Mouse (Mus musculus) skeletal muscle tissue, adult 2 months (tissue): ENCODE measurements around the gene Dus1l.
"Not testable (repeated sequence)": the region's sequence is repeated elsewhere in the genome, so short reads cannot be mapped to it uniquely, and the experiment has no call there.

ENCODE experiments used
- DNase-seq: peaks from one replicate; pipeline ENCODE4 v3.0.0-alpha.2; 2012; ENCODE audit warnings: low read depth, low spot score

Gene Dus1l

DNA sequence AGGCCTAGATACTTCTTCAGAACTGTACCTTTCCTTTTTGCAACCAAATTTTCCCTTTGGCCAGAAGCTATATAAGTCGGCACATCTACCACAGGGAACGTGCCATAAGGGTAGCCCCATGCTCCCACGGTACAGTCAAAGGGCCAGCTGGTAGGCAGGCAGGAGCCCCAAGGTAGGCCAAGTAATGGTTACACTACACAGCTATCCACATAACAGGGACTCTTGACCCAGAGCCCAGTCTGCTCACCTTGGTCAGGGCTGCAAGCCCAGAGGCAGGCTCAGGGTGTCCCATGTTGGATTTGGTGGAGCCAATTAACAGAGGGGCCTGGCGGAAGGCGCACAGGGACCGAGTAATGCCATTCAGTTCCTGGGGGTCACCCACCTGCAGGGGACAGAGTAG lies 23.4 kb upstream of the Dus1l start:
- no peak for DNase-seq

DNA sequence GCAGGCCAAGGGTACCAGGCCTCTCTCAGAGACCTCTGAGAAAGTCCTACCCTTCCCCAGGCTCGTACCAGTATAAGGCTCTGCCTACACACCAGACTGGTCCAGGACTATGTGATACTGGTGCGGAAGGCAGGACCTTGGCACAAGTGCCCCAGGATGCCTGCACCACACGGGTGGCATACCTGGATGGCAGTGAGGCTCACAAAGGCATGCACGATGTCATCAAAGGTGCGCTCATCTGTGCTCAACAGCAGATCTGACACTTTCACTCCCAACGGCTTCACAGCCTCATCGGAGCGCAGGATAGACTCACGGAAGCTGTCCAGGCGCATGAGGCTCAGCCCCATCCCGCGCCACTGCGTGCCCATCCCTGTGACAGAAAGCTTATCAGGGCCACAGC lies 22.0 kb upstream of the Dus1l start:
- no peak for DNase-seq

DNA sequence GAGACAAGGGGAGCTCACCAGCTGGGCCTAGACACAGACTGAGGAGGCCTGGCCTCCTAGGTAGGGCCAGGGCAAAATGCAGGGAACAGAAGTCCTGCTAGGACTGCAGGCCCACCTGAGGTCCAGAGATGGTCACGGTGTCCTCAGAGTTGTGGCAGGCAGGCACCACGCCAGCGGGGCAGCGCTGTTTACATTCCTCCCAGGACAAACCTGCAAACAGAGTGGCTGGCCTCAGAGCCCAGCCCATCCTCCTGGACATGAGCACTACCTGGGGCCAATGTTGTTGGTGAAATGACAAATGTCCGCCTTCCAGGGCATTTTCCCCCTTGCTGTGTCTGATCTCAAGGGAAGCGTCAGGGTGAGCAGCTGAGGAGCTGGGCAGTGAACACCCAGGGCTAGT lies 21.2 kb upstream of the Dus1l start:
- DNase-seq = no peak

DNA sequence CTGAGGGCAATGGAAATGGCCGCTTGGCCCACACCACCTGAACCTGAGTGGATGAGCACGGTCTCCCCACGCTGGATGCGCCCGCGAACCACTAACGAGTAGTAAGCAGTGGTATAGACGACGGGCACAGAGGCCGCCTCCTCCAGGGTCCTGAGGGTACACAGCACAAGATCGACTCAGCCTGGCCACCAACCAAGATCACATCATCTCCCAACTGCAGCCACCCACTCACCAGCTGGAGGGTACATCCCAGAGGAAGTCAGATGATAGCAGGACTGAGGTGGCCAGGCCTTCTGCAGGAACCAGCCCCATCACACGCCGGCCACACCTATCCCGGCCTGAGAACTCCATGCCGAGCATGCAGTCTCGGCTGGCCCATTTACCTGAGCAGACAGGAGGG lies 15.9 kb upstream of the Dus1l start:
- DNase-seq = no peak

DNA sequence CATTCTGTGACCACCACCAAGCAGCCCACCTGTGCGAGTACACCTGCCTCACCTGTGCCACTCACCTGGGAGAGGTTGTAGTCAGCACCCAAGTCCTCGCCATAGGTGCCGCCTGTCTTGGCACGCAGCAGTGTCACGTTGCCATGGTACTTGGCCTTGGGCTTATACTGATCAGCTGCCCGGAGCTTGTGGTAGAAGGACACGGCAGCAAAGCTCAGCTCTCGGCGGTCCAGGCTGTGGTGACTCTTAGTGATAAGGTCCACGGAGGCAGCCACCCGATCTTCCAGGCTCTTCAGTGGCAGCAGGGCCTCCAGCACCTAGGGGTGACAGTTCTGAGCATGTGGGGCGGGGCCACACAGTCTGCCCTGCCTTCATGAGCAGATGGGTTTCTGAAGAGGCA lies 11.8 kb upstream of the Dus1l start:
- no peak for DNase-seq

DNA sequence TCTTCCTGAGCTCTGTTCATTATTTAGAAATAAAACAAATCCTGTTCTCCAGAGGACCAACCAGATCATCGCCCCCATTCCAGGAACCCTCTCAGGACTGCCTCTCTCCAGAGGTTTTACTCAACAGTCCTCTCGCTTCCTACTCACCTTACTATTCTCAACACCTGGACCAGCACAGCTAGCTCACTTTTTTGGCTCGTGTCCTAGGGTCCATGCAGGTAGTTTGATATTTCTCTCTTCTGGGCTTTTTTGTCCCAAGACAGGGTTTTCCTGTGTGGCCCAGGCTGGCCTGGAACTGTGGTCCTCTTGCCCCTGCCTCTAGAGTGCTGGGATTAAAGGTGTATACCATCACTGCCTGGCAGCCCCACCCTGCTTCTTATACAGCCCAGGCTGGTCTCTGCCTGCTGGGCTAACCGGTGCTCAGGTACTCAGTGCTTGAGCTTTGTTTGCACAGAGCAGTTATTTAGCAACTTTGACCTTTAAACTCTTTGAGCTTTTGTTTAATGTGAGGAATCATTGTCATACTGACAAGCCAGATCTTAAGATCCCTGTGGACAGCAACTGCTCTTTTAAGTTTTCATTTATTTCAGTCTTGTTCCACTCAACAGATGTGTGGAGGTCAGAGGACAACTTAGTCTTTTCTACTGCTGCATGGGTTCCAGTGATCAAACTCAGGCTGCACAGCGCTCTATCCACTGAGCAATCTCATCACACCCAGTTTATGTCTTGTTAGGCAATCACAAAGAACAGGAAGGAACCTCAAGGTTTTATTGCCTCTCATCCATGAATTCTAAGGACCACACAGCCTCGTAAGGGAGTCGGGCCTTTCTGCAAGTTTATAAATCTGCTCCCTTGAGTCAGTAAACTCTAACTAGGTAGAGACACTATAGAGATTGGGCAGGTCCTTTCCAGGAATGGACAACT lies 9.4 kb upstream of the Dus1l start:
- DNase-seq = no peak

DNA sequence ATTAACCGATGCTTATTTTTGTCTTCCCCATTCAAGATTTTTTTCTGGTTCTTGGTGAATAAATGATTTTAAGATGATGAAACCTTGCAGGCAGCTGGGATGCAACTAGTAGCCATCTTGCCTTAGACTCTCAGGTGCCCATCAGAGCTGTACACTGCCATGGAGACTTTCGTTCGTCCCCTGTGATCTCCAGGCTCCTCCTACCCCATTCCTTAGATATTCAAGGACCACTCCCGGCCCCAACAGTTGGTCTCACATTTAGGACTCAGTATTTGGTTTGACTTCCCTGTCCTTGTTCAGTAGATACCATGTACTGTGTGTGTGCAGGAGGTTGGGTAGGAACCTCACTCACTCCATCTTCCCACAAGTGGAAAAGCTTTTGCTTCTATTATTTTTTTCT lies 8.6 kb upstream of the Dus1l start:
- DNase-seq = no peak

DNA sequence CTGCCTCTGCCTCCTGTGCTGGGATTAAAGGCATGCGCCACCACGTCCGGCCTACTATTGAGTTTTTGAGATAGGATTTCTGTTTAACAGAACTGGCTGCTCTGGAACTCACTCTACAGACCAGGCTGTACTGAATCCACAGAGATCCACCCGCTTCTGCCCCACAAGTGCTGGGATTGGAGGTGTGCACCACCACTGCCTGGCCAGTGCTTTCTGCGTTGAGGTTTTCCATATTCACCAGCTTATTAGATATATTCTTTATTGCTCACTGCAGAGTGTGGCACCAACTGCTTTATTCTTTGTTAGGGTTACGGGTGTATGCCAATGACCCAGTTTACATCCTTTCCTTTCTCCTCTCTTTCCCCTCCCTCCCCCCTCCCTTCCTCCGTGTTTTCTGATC lies 8.1 kb upstream of the Dus1l start:
- DNase-seq = no peak

DNA sequence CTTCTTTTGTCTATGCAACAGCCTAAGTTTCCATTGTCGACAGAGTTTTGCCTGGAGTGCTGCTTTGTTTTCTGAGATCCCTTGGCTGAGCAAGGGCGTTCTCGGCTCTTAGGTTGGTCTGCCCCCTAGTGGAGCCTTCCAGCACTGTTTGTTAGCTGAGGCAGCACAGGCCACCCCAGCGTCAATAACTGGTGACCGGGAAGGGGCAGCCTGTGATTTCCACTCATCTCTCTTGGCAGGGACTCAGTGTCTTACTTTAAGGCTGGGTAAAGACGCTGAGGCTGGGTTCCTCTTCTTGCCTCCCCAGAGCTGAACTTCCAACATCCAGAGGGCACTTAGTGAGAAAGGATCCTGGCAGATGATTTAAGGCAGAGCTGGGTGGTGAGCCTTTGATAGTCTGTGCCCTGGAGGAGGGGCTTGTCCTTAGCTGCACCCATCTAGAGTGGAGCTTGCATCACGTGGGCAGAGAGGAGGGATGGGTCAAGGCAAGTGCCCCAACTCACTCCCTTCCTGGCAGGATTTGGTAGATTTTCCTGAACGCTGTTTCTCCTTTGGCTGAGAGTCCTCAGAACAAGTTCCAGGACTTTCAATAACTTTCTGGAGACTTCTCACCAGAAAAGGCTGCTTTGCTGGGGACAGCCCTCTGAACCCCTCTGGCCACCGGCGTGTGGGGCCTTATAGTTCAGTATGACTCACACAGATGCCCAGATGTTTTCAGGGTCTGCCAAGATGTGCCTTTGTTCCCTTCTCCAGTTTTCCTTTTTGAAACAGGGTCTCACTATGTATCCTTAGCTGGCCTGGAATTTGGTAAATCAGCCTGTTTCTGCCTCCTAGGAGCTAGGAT lies 4.1 kb upstream of the Dus1l start:
- DNase-seq = peak; percentile 86

DNA sequence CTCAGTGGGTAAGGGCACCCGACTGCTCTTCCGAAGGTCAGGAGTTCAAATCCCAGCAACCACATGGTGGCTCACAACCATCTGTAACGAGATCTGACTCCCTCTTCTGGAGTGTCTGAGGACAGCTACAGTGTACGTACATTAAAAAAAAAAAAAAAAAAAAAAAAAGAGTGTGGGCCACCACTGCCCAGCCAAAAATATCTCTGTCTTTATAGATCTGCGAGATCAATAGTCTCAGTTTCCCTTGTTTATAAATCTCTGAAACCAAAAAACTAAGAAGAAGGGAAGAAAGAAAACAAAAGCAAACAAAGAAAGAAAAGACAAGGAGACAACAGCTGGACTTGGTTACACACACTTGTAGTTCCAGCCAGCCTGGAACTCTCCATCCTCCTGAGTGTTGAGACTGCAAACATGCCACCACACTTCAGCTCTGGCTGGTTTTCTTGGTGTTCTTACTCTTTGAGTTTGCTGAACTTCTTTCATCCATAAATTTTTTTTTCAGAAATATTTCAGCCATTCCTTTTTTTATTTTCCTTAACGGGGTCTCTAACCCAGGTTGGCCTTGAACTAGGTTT lies 3.2 kb upstream of the Dus1l start:
- DNase-seq = no peak

DNA sequence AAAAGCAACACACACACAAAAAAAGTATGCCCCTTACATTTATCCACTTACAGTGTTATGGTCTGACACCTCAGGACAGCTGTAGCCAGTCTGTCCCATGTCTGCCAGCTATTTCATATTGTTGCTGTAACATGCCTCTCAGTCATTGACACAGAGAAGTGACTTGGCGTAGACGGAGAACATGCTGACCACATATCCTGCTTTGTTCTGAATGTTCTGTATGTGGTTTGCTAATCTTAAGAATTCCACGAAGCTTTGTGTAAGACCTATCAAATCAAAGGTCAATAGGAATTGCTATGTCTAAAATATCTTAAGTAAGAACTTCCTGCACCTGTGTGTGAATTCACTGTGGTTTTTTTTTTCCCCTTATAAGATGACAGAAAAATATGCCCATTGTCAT lies 2.0 kb upstream of the Dus1l start:
- no peak for DNase-seq

DNA sequence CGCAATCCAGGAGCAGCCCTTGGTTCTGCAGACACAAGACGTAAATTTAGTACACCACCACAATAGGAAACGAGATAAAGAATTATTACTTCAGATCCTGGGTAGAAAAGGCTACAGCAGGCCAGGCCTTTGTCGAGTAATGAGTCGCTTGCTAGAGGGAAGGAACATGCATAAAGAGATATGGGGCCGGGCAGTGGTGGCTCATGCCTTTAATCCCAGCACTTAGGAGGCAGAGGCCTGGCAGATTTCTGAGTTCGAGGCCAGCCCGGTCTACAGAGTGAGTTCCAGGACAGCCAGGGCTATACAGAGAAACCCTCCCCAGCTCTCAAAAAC lies 377 bp upstream of the Dus1l start:
- DNase-seq = no peak

DNA sequence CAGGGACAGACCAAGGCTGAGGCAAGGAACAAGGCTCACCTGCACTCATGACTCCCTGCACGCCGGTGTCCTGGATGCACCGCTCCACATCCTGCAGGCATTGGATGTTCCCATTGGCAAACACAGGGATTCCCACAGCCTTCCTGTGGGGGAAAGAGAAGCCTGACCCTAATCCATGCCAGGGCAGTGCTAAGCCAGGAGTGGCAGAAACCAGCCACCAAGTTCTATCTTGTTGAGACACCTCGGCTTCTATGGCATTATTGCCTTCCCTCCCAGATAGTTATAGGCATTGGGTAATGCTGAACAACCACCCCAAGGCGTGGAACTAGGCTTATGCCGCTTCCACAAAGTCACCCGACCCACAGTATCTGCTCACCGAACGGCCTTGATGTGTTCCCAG lies 3.6 kb downstream of the Dus1l start:
- DNase-seq = no peak

DNA sequence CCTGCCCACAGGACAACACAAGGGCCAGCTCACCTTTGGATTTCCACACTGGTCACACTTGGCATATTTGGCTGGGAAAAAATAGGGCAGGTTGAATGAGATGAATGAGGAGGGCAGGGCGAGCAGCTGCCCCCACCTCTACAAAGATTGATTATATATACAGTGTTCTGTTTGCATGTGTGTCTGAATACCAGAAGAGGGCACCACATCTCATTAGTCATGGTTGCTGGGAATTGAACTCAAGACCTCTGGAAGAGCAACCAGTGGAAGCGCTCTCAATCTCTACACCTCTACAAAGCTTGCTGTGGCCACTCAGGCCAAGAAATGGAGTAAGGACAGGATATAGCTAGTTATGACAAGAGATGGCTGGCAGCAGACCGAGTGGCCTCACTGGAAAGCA lies 6.4 kb downstream of the Dus1l start:
- no peak for DNase-seq

DNA sequence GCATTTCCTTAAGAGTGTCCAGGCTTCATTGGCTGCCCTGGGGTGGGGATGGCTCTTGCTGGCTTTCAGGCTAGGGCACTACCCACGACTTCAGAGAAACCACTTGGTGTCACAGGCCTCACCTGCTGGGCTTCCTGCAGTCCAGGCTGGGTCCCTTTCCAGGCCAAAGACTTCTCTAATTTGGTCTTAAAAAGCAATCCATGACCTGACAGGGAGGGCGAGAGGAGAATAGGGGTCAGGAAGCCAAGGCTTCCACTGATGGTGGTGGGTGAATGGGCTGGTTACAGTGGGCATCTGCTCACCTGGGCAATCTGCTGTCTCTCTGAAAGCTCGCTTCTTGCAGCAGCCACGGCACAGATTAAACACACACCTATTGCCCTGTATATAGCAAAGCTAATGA lies 6.8 kb downstream of the Dus1l start:
- DNase-seq = no peak

DNA sequence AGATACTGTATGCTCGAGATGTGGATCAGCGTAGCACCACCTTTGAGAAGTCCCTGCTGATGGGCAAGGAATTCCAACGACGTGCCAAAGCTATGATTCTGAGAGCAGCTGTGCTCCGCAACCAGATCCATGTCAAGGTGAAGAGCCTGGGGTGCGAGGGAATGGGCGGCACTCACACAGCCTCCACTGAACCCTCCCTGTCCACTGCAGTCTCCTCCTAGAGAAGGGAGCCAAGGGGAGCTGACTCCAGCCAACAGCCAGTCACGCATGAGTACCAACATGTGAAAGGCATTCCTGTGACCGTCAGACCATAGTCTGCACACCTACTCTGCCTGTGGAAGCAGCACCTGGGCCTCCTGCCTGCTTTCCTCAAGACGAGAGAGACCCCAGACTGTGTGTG lies 7.7 kb downstream of the Dus1l start:
- DNase-seq = not testable (repeated sequence)

DNA sequence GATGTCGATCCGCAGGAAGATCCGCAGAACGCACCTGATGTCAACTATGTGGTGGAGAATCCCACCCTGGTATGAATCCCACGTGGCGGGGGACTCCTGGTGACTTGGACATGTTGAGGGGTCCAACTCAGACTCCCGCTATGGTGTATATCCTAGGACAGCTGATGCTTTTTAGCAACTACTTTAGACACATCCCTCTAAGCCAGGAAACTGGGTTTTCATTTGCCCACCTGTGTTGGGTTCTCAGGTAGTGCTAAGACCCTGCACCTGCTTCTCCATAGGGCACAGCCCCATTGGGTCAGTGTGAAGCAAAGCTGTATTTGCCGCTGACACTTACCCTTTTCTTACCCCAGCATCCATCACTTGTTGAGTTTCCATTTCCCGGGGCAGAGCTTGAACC lies 11.1 kb downstream of the Dus1l start:
- no peak for DNase-seq

DNA sequence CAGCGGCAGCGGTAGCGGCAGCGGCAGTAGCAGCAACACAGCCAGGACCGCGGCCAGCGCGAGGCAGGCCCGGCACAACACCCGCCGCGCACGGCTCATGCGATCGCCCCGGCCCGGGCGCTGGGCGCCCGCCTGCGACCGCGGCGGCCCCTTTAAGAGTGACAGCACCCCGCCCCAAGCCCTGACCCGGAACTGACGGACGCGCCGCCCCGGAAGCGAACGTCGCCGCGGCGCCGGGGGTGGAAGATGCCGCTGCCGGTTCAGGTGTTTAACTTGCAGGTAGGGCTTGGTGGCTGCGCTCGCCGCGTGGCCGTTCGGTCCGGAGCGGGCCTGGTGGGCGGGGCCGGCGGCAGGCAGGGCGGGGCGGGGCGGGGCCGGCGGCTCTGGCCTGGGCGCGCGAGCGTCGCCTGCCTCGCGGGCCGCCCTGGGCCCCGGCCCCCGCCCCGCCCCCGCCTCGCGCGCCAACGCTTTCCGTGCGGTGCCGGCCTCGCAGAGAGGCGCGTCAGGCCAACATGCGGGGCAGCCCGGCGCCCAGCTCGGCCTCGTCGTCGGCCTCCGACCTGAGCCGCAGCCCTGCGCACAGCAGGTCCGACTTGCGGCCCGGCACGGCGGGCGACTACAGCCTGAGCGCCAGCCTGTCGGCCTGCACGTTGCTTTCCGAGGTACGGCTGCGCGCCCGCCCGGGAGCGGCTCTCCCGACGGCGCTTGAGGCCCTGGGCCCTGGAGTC lies 12.0 kb downstream of the Dus1l start, which contains the start of the genes Rfng and Gps1:
TSS of gene Rfng (minus strand) at position 144 of the 728 bp plus-strand sequence.
TSS of gene Gps1 (plus strand) at position 209 of the 728 bp plus-strand sequence.
- DNase-seq = peak; percentile 54

DNA sequence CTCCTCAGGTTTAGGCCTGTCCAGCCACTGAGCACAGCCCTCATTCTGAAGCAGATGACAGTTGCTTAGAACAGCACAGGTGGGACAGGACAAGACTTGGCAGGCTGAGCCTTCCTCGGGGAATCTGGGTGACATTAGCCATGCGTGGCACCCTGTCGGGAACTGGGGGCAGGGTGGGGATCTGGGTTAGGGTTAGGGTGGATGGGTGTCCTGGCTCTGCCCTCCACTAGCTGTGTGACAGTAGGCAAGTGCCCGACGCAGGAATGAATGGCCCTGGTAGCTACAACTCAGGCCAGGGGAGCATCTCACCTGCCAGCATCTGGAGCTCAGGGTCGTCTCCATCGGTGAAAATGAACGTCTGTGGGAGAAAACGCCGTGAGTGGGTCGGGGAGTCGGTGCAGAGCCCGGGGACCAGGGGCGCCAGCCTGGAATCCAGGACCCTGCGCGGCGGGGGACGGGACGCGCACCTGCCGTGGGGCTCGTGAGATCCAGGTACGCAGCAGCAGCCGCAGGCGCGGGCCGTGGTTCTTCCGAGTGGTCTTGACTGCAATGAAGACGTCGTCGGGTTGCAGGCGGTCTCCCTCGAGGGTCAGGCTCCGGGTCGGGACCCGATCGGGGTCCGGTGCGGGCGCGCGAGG lies 12.7 kb downstream of the Dus1l start:
- no peak for DNase-seq

DNA sequence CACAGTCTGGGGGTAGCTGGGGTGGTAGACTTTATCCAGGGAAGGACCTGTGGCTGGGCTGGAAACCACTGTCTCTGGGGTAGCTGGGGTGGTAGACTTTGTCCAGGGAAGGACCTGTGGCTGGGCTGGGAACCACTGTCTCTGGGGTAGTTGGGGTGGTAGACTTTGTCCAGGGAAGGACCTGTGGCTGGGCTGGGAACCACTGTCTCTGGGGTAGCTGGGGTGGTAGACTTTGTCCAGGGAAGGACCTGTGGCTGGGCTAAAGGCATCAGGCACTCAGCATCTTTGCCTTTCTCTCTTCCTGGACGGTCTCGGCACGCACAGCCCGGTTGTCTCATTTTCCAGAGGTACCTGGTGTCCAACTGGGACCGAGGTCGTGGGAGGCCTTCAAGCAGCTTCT lies 14.8 kb downstream of the Dus1l start:
- DNase-seq = not testable (repeated sequence)

DNA sequence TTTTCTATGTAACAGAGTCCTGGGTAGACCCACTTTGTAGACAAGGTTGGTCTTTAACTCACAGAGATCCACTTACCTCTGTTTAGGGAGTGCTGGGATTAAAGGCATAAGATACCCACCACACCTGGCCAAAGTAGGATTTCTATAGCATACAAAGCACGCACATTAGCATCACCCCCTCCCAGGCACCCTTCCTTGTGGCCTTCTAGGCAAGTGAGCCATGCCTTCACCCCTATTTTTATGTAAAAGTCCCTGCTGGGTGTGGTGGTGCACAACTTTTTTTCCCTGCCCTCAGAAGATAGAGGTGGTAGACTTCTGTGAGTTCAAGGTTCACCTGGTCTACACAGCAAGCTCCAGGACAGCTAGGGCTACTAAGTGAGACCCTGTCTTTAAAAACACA lies 16.3 kb downstream of the Dus1l start:
- DNase-seq = no peak
